Comparison of ENCODE assay signal across 9 mouse cellular contexts in the genomic region with DNA sequence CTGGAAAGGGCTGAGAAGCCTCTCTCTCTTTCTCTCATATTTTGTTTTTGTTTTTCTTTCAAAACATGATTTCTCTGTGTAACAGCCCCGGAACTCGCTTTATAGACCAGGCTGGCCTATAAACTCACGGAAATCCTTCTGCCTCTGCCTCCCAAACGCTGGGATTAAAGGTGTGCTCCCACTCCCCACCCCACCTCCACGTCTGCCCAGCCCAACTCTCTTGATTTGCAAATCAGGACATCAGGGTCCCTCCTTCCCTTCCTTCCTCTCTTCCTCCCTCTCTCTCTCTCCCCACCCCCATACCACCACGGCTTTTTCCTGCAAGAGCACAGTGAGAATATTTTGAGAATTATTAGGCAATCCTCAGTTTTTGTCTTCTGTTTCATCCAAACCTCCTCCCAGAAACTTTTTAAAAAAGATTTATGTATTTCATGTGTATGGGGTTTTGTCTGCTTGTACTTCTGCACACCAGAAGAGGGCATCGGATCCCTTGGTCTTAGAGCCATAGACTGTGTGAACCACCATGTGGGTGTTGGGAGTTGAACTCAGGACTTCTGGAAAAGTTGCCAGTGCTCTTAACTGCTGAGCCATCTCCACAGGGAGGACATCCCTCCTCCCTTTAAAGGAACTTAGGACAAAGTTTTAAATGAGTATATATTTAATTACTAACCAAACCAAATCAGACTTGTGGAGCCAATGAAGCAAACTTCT. TPM values are rescaled to one million over a fixed set of nuclear protein-coding genes. Genes with fewer than 3 reads are reported as not detected.
A peak's percentile ranks its signal among the peaks of the same experiment; 100 is the strongest.
DNase-seq lines count a peak whose midpoint lies in the region; ATAC-seq and TF ChIP-seq lines count a peak whose summit lies in the region.
"Had no signal": no experiment of that assay in that cellular context is flagged by ENCODE, and none has a peak within 500 bp of the region (broad histone marks: within the 10 kb centered on the region; RNA-seq: fewer than 3 reads in every experiment).

No protein-coding gene starts in this region.

- peaks cover 39% of the 10 kb centered on the region for H3K36me3 ChIP-seq in liver, embryonic 12.5 days
- peaks cover 9% of the 10 kb centered on the region for H3K36me3 ChIP-seq in liver, postnatal 0 days (replicated peaks; ENCODE audit: insufficient read depth, low read length)
- peaks cover 39% of the 10 kb centered on the region for H3K36me3 ChIP-seq in embryonic facial prominence, embryonic 10.5 days (replicated peaks)
- H3K36me3 ChIP-seq in neural tube, embryonic 14.5 days (ENCODE audit: control insufficient read depth, insufficient read depth, low read length): peaks cover 2% of the 10 kb centered on the region; the same call in 1 of the 2 replicates

- no peak; the same call in 1 of the 2 replicates for TF ChIP-seq CTCF in liver, postnatal 0 days (IDR thresholded peaks at IDR 0.05; ENCODE audit: low read depth)

- no peak for ATAC-seq in liver, embryonic 12.5 days
- no peak for ATAC-seq in liver, postnatal 0 days
- ATAC-seq in neural tube, embryonic 14.5 days (ENCODE audit: low read depth): no peak

- H3K4me2 ChIP-seq in liver, embryonic 12.5 days: peak overlapping the region; percentile 77
- no peak overlapping the region for H3K4me2 ChIP-seq in liver, postnatal 0 days (ENCODE audit: low read depth, low read length)
- H3K4me2 ChIP-seq in neural tube, embryonic 14.5 days (ENCODE audit: low read depth, low read length): peak overlapping the region; percentile 61; the same call in 1 of the 2 replicates

- DNase-seq in heart, adult 11 months: peak; percentile 86
- no peak for DNase-seq in heart, postnatal 25 days (ENCODE audit: low spot score)
- DNase-seq in liver, postnatal 0 days: no peak
- no peak for DNase-seq in embryonic facial prominence, embryonic 10.5 days (ENCODE audit: low spot score)
- DNase-seq in embryo, embryonic 11 days: no peak
- no peak for DNase-seq in thymus, postnatal 10 days (ENCODE audit: low spot score in 2 of 2)

- intact Hi-C loops in heart, postnatal 25 days (cut with DNase I): no loop called here

- H3K4me1 ChIP-seq in liver, embryonic 12.5 days: peaks cover 33% of the 10 kb centered on the region
- H3K4me1 ChIP-seq in liver, postnatal 0 days (ENCODE audit: insufficient read depth): peaks cover 6% of the 10 kb centered on the region; the same call in 1 of the 2 replicates
- peaks cover 24% of the 10 kb centered on the region for H3K4me1 ChIP-seq in embryonic facial prominence, embryonic 10.5 days
- 0 out of 2 replicates have a peak, but pooled peaks cover 4% of the 10 kb centered on the region for H3K4me1 ChIP-seq in neural tube, embryonic 14.5 days (ENCODE audit: control insufficient read depth, insufficient read depth, low read length)

- no peaks in the 10 kb centered on the region for H3K9me3 ChIP-seq in liver, embryonic 12.5 days (replicated peaks)
- no peaks in the 10 kb centered on the region for H3K9me3 ChIP-seq in liver, postnatal 0 days (ENCODE audit: low read length)
- no peaks in the 10 kb centered on the region for H3K9me3 ChIP-seq in embryonic facial prominence, embryonic 10.5 days
- no peaks in the 10 kb centered on the region for H3K9me3 ChIP-seq in neural tube, embryonic 14.5 days (ENCODE audit: control insufficient read depth, low read length)
- H3K9me3 ChIP-seq: lung, embryonic 15.5 days had no signal

- 54% methylated on average over 7 of the region's 7 CpGs for WGBS in liver, embryonic 12.5 days (ENCODE audit: insufficient replicate concordance)
- 66% methylated on average over 7 of the region's 7 CpGs for WGBS in liver, postnatal 0 days (ENCODE audit: insufficient replicate concordance)
- 77% methylated on average over 7 of the region's 7 CpGs for WGBS in embryonic facial prominence, embryonic 10.5 days
- 75% methylated on average over 7 of the region's 7 CpGs for WGBS in neural tube, embryonic 14.5 days

- H3K4me3 ChIP-seq in liver, embryonic 12.5 days: no peak overlapping the region
- no peak overlapping the region for H3K4me3 ChIP-seq in liver, postnatal 0 days (ENCODE audit: low read depth, low read length)
- peak overlapping the region; percentile 65 for H3K4me3 ChIP-seq in embryonic facial prominence, embryonic 10.5 days
- no peak overlapping the region for H3K4me3 ChIP-seq in neural tube, embryonic 14.5 days (ENCODE audit: low read depth, low read length)

- 0 out of 2 replicates have a peak overlapping the region, but pooled peaks have one; percentile 24 for H3K9ac ChIP-seq in liver, embryonic 12.5 days
- H3K9ac ChIP-seq in liver, postnatal 0 days (replicated peaks): no peak overlapping the region
- no peak overlapping the region for H3K9ac ChIP-seq in neural tube, embryonic 14.5 days (replicated peaks; ENCODE audit: low read depth, low read length)

- H3K27me3 ChIP-seq in liver, embryonic 12.5 days (replicated peaks): no peaks in the 10 kb centered on the region
- H3K27me3 ChIP-seq in liver, postnatal 0 days (ENCODE audit: insufficient read depth, low read length): no peaks in the 10 kb centered on the region
- H3K27me3 ChIP-seq in embryonic facial prominence, embryonic 10.5 days (replicated peaks; ENCODE audit: low read depth, poor library complexity, severe bottlenecking): no peaks in the 10 kb centered on the region
- H3K27me3 ChIP-seq in neural tube, embryonic 14.5 days (ENCODE audit: control insufficient read depth, insufficient read depth, low read length): no peaks in the 10 kb centered on the region
- H3K27me3 ChIP-seq: lung, embryonic 15.5 days had no signal

- peak overlapping the region; percentile 18; the same call in 1 of the 2 replicates for H3K27ac ChIP-seq in liver, embryonic 12.5 days
- H3K27ac ChIP-seq in liver, postnatal 0 days (ENCODE audit: low read depth): no peak overlapping the region
- peak overlapping the region; percentile 91; the same call in 1 of the 2 replicates for H3K27ac ChIP-seq in embryonic facial prominence, embryonic 10.5 days (replicated peaks)
- no peak overlapping the region for H3K27ac ChIP-seq in neural tube, embryonic 14.5 days (ENCODE audit: low read depth, low read length)

- no peak for TF ChIP-seq EP300 in liver, postnatal 0 days (IDR thresholded peaks at IDR 0.05; ENCODE audit: low read depth)

RNA-seq across cellular contexts. Expression of a gene that starts 0.9 kb away (rescaled TPM):
- 1 to 10 TPM; 6.9 to 7.5 TPM for total RNA-seq in heart, postnatal 25 days (2021)
- 4.0 and 4.4 TPM in 2 replicates for polyA plus RNA-seq in liver, embryonic 12.5 days (2016; fragmentation: Nextera tagmentation; extraction: Ambion mirVana)
- 1.4 and 1.6 TPM in 2 replicates for polyA plus RNA-seq in liver, postnatal 0 days (2015; fragmentation: Nextera tagmentation; extraction: Ambion mirVana)
- polyA plus RNA-seq in embryonic facial prominence, embryonic 10.5 days (2016; fragmentation: Nextera tagmentation; extraction: Ambion mirVana): 7.6 and 8.2 TPM in 2 replicates
- 11.7 and 11.8 TPM in 2 replicates for polyA plus RNA-seq in neural tube, embryonic 14.5 days (2014; fragmentation: Nextera tagmentation; extraction: Ambion mirVana)

RNA-seq across cellular contexts. Expression of a gene that starts 17.0 kb away (rescaled TPM):
- 10 to 100 TPM; 14.5 to 19.5 TPM for total RNA-seq in heart, postnatal 25 days (2021)
- 76.1 and 78.7 TPM in 2 replicates for polyA plus RNA-seq in liver, embryonic 12.5 days (2016; fragmentation: Nextera tagmentation; extraction: Ambion mirVana)
- 27.8 and 29.9 TPM in 2 replicates for polyA plus RNA-seq in liver, postnatal 0 days (2015; fragmentation: Nextera tagmentation; extraction: Ambion mirVana)
- 47.3 and 50.6 TPM in 2 replicates for polyA plus RNA-seq in embryonic facial prominence, embryonic 10.5 days (2016; fragmentation: Nextera tagmentation; extraction: Ambion mirVana)
- polyA plus RNA-seq in neural tube, embryonic 14.5 days (2014; fragmentation: Nextera tagmentation; extraction: Ambion mirVana): 55.7 and 61.2 TPM in 2 replicates

RNA-seq across cellular contexts. Expression of a gene that starts 17.1 kb away (rescaled TPM):
- total RNA-seq in heart, postnatal 25 days (2021): 1 to 10 TPM; 1.9 to 2.0 TPM
- 0.12 and 0.14 TPM in 2 replicates for polyA plus RNA-seq in liver, embryonic 12.5 days (2016; fragmentation: Nextera tagmentation; extraction: Ambion mirVana)
- polyA plus RNA-seq in liver, postnatal 0 days (2015; fragmentation: Nextera tagmentation; extraction: Ambion mirVana): 0.12 and 0.22 TPM in 2 replicates
- 0.90 and 0.92 TPM in 2 replicates for polyA plus RNA-seq in embryonic facial prominence, embryonic 10.5 days (2016; fragmentation: Nextera tagmentation; extraction: Ambion mirVana)
- 1.6 and 1.7 TPM in 2 replicates for polyA plus RNA-seq in neural tube, embryonic 14.5 days (2014; fragmentation: Nextera tagmentation; extraction: Ambion mirVana)

RNA-seq across cellular contexts. Expression of a gene that starts 52.0 kb away (rescaled TPM):
- total RNA-seq in heart, postnatal 25 days (2021): 10 to 100 TPM; 48.2 to 49.3 TPM
- polyA plus RNA-seq in liver, embryonic 12.5 days (2016; fragmentation: Nextera tagmentation; extraction: Ambion mirVana): 53.4 and 60.9 TPM in 2 replicates
- 21.7 and 24.6 TPM in 2 replicates for polyA plus RNA-seq in liver, postnatal 0 days (2015; fragmentation: Nextera tagmentation; extraction: Ambion mirVana)
- 119 and 122 TPM in 2 replicates for polyA plus RNA-seq in embryonic facial prominence, embryonic 10.5 days (2016; fragmentation: Nextera tagmentation; extraction: Ambion mirVana)
- 76.8 and 76.9 TPM in 2 replicates for polyA plus RNA-seq in neural tube, embryonic 14.5 days (2014; fragmentation: Nextera tagmentation; extraction: Ambion mirVana)

Comparison
In these comparisons a context has a peak if more than half of its experiments do, and no peak if none do; other contexts are left out.
1. H3K27ac ChIP-seq: peak in liver, embryonic 12.5 days (single experiment) and embryonic facial prominence, embryonic 10.5 days (single experiment); none in liver, postnatal 0 days (single experiment) and neural tube, embryonic 14.5 days (single experiment).